Mouse (Mus musculus) intestine, postnatal 0 days (tissue): Measurements from ENCODE around the gene Adra2a. TPM values are rescaled to one million over a fixed set of nuclear protein-coding genes. Genes with fewer than 3 reads are reported as not detected.

Experiments
- ATAC-seq: fragments of 200-750 bp; cut with Nextera tagmentation; 2 replicates; pipeline ENCODE4 v1.8.0; 2017; ENCODE audit warnings: mild to moderate bottlenecking, moderate TSS enrichment, moderate library complexity
- H3K27ac ChIP-seq: fragments of 300-500 bp; sonication (generic); 2 replicates; pipeline ENCODE4 v1.5.1; 2014; ENCODE audit warnings: mild to moderate bottlenecking, low read depth, low read length, moderate library complexity
- H3K27me3 ChIP-seq: fragments of 300-500 bp; sonication (generic); replicated peaks from 2 replicates; pipeline ENCODE4 v1.6.1; 2014; ENCODE audit warnings: low read length, mixed read lengths; ENCODE audit not compliant: control insufficient read depth, insufficient read depth
- H3K36me3 ChIP-seq: fragments of 300-500 bp; sonication (generic); 2 replicates; pipeline ENCODE4 v1.6.1; 2014; ENCODE audit warnings: mild to moderate bottlenecking, moderate library complexity; ENCODE audit not compliant: control insufficient read depth, insufficient read depth
- H3K4me1 ChIP-seq: fragments of 300-500 bp; sonication (generic); replicated peaks from 2 replicates; pipeline ENCODE4 v1.6.1; 2014; ENCODE audit warnings: antibody characterized with exemption, low read length, mixed read lengths; ENCODE audit not compliant: control insufficient read depth, insufficient read depth
- H3K4me2 ChIP-seq: fragments of 300-500 bp; sonication (generic); replicated peaks from 2 replicates; pipeline ENCODE4 v1.6.1; 2014; ENCODE audit warnings: low read depth, mild to moderate bottlenecking, moderate library complexity
- H3K4me3 ChIP-seq: fragments of 300-500 bp; sonication (generic); 2 replicates; pipeline ENCODE4 v1.5.1; 2014; ENCODE audit warnings: low read depth, low read length
- H3K9ac ChIP-seq: fragments of 300-500 bp; sonication (generic); 2 replicates; pipeline ENCODE4 v1.6.1; 2014; ENCODE audit warnings: mild to moderate bottlenecking, low read depth, low read length
- H3K9me3 ChIP-seq: fragments of 300-500 bp; sonication (generic); 2 replicates; pipeline ENCODE4 v1.6.1; 2016; ENCODE audit warnings: mixed run types; ENCODE audit not compliant: control insufficient read depth
- CTCF ChIP-seq: sonication (generic); IDR thresholded peaks from 2 replicates; pipeline ENCODE4 v1.5.1; 2016; ENCODE audit warnings: low read depth, mild to moderate bottlenecking, control low read depth, antibody characterized with exemption, moderate library complexity
- WGBS: fragments of 180-500 bp; shearing (Covaris S2); extraction: QIAGEN DNeasy Blood & Tissue Kit; methylation state at CpG from one replicate; pipeline ENCODE4 v1.1.7; 2014; 5-methylcytosine and 5-hydroxymethylcytosine counted together
- polyA plus RNA-seq: library from polyadenylated mRNA; unstranded; fragments of >200 nt; fragmentation: Nextera tagmentation; extraction: Ambion mirVana; gene quantifications from 2 replicates; pipeline ENCODE4 v1.2.1, GENCODE M21; 2015

The Adra2a gene
- polyA plus RNA-seq, 1 experiment from 2014 or later: 1.3 TPM

DNA sequence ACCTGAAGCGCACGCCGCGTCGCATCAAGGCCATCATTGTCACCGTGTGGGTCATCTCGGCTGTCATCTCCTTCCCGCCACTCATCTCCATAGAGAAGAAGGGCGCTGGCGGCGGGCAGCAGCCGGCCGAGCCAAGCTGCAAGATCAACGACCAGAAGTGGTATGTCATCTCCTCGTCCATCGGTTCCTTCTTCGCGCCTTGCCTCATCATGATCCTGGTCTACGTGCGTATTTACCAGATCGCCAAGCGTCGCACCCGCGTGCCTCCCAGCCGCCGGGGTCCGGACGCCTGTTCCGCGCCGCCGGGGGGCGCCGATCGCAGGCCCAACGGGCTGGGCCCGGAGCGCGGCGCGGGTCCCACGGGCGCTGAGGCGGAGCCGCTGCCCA is 2.7 kb downstream of the Adra2a start:
- H3K4me1 ChIP-seq: peaks cover 12% of the 10 kb centered on the region; the same call in 1 of the 2 replicates
- H3K4me2 ChIP-seq: peak overlapping the region; percentile 96
- H3K9me3 ChIP-seq: no peaks in the 10 kb centered on the region
- H3K9ac ChIP-seq: 0 out of 2 replicates have a peak overlapping the region, but pooled peaks have one; percentile 23
- 1% methylated on average over 46 of the region's 46 CpGs for WGBS
- H3K36me3 ChIP-seq: no peaks in the 10 kb centered on the region
- H3K27ac ChIP-seq: no peak overlapping the region
- TF ChIP-seq CTCF: no peak
- ATAC-seq: no peak
- H3K27me3 ChIP-seq: peaks cover 30% of the 10 kb centered on the region
- H3K4me3 ChIP-seq: peak overlapping the region; percentile 64

DNA sequence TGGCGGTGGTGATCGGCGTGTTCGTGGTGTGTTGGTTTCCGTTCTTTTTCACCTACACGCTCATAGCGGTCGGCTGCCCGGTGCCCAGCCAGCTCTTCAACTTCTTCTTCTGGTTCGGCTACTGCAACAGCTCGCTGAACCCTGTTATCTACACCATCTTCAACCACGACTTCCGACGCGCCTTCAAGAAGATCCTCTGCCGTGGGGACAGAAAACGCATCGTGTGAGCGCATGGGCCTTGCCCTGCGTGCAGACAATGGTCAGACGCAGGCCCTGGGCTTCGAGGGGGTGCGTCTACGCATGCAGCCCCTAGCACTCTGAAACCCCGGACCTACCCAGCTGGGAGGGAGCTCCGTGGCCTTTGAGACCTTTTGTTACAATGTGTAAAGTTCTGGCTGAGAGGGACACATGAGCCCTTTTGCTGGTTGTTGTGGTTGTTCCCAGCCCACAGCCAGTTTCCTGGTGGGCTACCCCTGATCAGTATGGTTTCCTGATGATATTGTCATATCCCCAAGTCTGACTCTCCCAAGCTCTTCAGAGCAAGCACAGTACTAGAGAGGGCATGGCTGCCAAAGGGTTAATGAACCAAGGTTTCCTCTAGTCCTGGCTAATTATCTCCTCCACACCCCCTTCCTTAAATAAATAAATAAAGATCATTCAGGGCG is 3.6 kb downstream of the Adra2a start:
- H3K4me2 ChIP-seq: peak overlapping the region; percentile 96
- no peak for TF ChIP-seq CTCF
- H3K36me3 ChIP-seq: no peaks in the 10 kb centered on the region
- peak overlapping the region; percentile 64 for H3K4me3 ChIP-seq
- ATAC-seq: no peak
- peak overlapping the region; percentile 23; the same call in 1 of the 2 replicates for H3K9ac ChIP-seq
- 3% methylated on average over 27 of the region's 27 CpGs for WGBS
- no peaks in the 10 kb centered on the region for H3K9me3 ChIP-seq
- no peak overlapping the region for H3K27ac ChIP-seq
- H3K4me1 ChIP-seq: peaks cover 12% of the 10 kb centered on the region; the same call in 1 of the 2 replicates
- H3K27me3 ChIP-seq: peaks cover 30% of the 10 kb centered on the region

DNA sequence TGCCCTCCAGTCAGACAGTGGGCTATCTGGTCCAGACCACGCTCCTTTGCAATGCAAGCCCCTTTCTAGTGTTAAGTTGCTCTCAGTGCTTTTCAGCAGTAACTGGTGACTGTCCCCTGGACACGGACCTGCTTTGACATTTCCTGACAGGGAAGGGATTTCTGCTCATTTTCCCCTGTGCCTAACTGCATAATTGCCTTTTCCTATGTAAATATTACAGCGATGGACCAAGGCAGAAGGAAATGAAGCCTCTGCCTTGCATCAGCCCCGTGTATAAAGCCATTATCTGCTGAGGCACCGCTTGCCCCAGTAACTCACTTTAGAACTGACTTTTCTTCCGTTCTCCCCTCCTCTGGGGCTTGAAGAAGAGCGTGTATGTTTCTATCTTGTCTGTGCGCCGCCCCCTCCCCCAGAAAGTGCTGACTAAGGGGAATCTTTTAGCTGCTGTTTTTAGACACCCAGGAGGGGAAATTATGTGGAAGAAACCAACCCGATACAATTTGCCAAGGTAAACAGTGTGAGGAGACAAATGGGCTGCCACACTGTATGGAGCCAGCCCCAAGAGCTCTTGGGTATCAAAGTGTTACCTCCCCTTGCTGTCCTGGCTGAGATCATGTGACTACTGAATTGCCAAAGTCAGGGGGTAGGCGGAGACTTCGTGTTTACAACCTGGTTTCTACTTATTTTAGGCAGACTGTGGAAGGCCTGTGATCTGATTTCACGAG is 4.4 kb downstream of the Adra2a start:
- no peak overlapping the region for H3K27ac ChIP-seq
- TF ChIP-seq CTCF: no peak
- ATAC-seq: no peak
- peaks cover 12% of the 10 kb centered on the region; the same call in 1 of the 2 replicates for H3K4me1 ChIP-seq
- WGBS: 10% methylated on average over 13 of the region's 13 CpGs
- H3K4me2 ChIP-seq: peak overlapping the region; percentile 96
- no peaks in the 10 kb centered on the region for H3K9me3 ChIP-seq
- no peak overlapping the region for H3K4me3 ChIP-seq
- H3K27me3 ChIP-seq: peaks cover 30% of the 10 kb centered on the region
- no peak overlapping the region for H3K9ac ChIP-seq
- H3K36me3 ChIP-seq: no peaks in the 10 kb centered on the region

DNA sequence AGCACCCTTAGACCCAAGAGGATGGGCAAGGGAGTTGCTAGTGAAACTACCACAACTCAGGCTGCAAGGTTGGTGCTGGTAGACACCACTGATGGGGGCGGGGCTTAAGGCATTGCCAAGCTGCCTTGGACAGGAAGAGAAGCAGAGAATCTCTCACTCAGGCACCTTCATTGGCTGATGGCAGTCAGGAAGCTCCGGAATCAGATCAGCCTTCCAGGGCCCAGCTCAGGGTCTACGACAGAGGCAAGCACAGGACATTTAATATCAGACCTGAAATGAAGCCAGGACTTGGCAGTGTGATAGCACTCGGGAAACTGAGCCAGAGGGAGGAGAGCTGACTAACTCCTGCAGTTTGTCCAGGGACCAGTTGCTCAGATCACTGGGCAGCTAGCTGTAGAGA is 7.7 kb downstream of the Adra2a start:
- ATAC-seq: no peak
- no peak for TF ChIP-seq CTCF
- H3K9ac ChIP-seq: no peak overlapping the region
- H3K36me3 ChIP-seq: no peaks in the 10 kb centered on the region
- H3K4me3 ChIP-seq: no peak overlapping the region
- H3K4me1 ChIP-seq: peaks cover 10% of the 10 kb centered on the region; the same call in 1 of the 2 replicates
- no peaks in the 10 kb centered on the region for H3K9me3 ChIP-seq
- no peak overlapping the region for H3K27ac ChIP-seq
- 70% methylated on average over 4 of the region's 4 CpGs for WGBS
- peaks cover 15% of the 10 kb centered on the region for H3K27me3 ChIP-seq
- H3K4me2 ChIP-seq: no peak overlapping the region

DNA sequence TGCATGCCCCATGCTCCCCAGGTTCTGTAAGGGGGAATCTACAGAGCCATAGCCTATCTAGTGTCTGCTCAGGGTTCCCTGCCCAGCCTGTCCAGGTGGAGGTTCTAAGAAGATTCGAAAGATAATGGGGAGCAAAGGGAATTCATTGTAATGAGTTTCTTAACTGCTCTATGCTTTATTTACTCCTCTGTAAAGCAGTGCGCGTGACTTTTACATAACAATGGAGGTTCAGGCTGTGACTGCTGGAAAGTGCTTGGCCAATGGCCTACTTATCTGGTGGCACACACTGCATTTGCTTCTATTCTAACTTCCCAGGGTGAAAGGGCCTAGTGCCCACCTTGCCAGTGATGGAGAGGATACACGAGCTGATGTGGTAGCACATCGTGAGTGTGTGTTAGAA is 11.9 kb downstream of the Adra2a start:
- ATAC-seq: no peak
- no peak overlapping the region for H3K27ac ChIP-seq
- WGBS: 70% methylated on average over 5 of the region's 5 CpGs
- H3K4me3 ChIP-seq: no peak overlapping the region
- no peak overlapping the region for H3K9ac ChIP-seq
- H3K4me2 ChIP-seq: no peak overlapping the region
- H3K9me3 ChIP-seq: no peaks in the 10 kb centered on the region
- no peak for TF ChIP-seq CTCF
- no peaks in the 10 kb centered on the region for H3K36me3 ChIP-seq
- no peaks in the 10 kb centered on the region for H3K27me3 ChIP-seq
- H3K4me1 ChIP-seq: no peaks in the 10 kb centered on the region

DNA sequence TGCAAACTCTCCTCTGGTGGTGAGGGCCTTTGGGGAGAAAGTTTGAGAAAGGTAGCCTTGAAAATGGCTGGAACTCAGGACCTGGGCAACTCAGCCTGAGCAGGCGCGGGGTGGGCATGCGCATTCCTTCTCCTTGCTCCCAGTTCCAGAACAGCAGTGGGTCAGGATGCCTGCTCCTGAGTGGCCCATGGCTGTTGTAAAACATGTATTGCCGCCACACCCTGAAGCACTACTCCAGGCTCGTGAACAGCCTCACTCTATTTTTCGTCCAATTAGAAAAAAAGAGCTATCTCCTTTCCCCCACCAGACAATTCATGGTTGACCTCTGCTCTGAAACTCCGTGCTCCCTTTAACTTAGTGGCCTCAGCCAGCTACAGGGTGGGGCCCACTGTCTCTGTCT is 24.5 kb downstream of the Adra2a start:
- WGBS: 45% methylated on average over 7 of the region's 7 CpGs

More for the DNA sequence above, 24.5 kb downstream of the Adra2a start:
- Histone ChIP-seq H3K9me3 (no peaks in the 10 kb centered on the region), H3K4me1 (no peaks in the 10 kb centered on the region; the same call in 1 of the 2 replicates), H3K27me3 (no peaks in the 10 kb centered on the region), H3K27ac (no peak overlapping the region), H3K9ac (no peak overlapping the region), H3K36me3 (no peaks in the 10 kb centered on the region), H3K4me3 (no peak overlapping the region), H3K4me2 (no peak overlapping the region)
- no peak for TF ChIP-seq CTCF
- ATAC-seq: peak; percentile 51
